Mouse (Mus musculus): Measurements from ENCODE around the gene Acy3. TPM values are rescaled to one million over a fixed set of nuclear protein-coding genes. Genes with fewer than 3 reads are reported as not detected.

Gene Acy3
- polyA plus RNA-seq, 2 experiments, result 9.1 to 10.8 TPM

DNA sequence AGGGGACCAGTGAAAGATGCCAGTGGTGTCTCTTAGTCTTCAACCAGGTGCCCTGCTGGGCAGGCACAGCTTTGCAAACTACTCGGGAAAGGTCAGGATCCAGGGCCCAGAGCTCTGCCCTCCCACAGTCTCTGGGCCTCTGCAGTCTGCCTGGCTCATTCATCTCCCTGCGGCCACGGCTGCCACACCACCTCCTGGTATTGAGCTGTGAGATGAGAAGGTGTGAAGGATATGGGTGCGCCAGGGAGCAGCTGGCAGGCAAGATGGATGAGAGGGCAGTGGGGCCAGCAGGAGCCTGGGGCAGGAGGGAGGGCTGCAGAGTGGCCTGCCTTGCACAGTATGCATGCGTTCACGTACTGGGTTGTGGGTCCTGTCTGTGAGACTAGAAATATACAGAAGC, 4.4 kb downstream of the Acy3 start:
- no peak for ATAC-seq (ENCODE audit: insufficient read depth)
- Histone ChIP-seq H3K9ac (replicated peaks) (no peak overlapping the region), H3K27ac (no peak overlapping the region)

DNA sequence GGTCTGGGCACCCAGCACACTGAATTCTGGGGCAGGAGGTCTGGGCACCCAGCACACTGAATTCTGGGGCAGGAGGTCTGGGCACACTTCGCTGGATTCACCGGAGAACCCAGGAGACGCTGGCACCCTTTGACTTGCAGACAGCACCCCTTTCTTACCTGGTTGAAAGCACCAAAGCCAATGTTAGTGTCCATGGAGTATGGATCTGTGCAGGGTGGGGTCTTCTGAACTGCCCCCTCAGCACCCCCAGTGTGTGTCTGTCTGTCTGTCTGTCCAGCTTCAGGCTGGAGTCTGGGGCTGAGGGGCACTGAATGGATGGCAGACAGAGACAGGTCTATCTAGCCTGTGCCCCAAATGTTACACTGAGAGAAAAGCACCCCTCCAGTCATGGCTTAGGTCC, 5.2 kb downstream of the Acy3 start:
- DNase-seq (ENCODE audit: low read depth in 3 of 3, low spot score in 3 of 3) (no peak), ATAC-seq (ENCODE audit: insufficient read depth) (no peak)
- H3K4me3 ChIP-seq (ENCODE audit: insufficient read depth in 1 of 2, low read depth in 2 of 2, low read length in 2 of 2), result no peak overlapping the region
- H3K4me2 ChIP-seq (ENCODE audit: low read depth), result no peak overlapping the region
- no peaks in the 10 kb centered on the region for H3K36me3 ChIP-seq (replicated peaks; ENCODE audit: control insufficient read depth, insufficient read depth, low read depth)
- H3K27ac ChIP-seq, result no peak overlapping the region
- TF ChIP-seq CTCF (IDR thresholded peaks at IDR 0.05; ENCODE audit: low read depth), result no peak
- TF ChIP-seq EP300 (IDR thresholded peaks at IDR 0.05; ENCODE audit: low read depth), result no peak
- WGBS (ENCODE audit: insufficient replicate concordance), result 89% methylated on average over 3 of the region's 3 CpGs
- H3K9ac ChIP-seq (replicated peaks), result no peak overlapping the region
- no peaks in the 10 kb centered on the region for H3K27me3 ChIP-seq (ENCODE audit: control insufficient read depth, insufficient read depth, low read length)
- peaks cover 0 to 2% of the 10 kb centered on the region in 2 experiments; a peak in 1 of 4 replicates for H3K4me1 ChIP-seq (replicated peaks; ENCODE audit: control insufficient read depth in 2 of 2, insufficient read depth in 2 of 2, low read length in 1 of 2)
- no peaks in the 10 kb centered on the region for H3K9me3 ChIP-seq (ENCODE audit: control insufficient read depth, low read length)

More for the DNA sequence above, 4.4 kb downstream of the Acy3 start:
- no peak overlapping the region for H3K4me2 ChIP-seq (ENCODE audit: low read depth)
- no peaks in the 10 kb centered on the region for H3K9me3 ChIP-seq (ENCODE audit: control insufficient read depth, low read length)
- DNase-seq (ENCODE audit: low read depth in 3 of 3, low spot score in 3 of 3), result no peak
- TF ChIP-seq CTCF (IDR thresholded peaks at IDR 0.05; ENCODE audit: low read depth) (no peak), EP300 (IDR thresholded peaks at IDR 0.05; ENCODE audit: low read depth) (no peak)
- no peaks in the 10 kb centered on the region for H3K27me3 ChIP-seq (ENCODE audit: control insufficient read depth, insufficient read depth, low read length)
- peaks cover 0 to 6% of the 10 kb centered on the region in 2 experiments; a peak in 2 of 4 replicates for H3K4me1 ChIP-seq (replicated peaks; ENCODE audit: control insufficient read depth in 2 of 2, insufficient read depth in 2 of 2, low read length in 1 of 2)
- H3K4me3 ChIP-seq (ENCODE audit: insufficient read depth in 1 of 2, low read depth in 2 of 2, low read length in 2 of 2), result no peak overlapping the region
- 62% methylated on average over 6 of the region's 6 CpGs for WGBS (ENCODE audit: insufficient replicate concordance)
- H3K36me3 ChIP-seq (replicated peaks; ENCODE audit: control insufficient read depth, insufficient read depth, low read depth), result no peaks in the 10 kb centered on the region

DNA sequence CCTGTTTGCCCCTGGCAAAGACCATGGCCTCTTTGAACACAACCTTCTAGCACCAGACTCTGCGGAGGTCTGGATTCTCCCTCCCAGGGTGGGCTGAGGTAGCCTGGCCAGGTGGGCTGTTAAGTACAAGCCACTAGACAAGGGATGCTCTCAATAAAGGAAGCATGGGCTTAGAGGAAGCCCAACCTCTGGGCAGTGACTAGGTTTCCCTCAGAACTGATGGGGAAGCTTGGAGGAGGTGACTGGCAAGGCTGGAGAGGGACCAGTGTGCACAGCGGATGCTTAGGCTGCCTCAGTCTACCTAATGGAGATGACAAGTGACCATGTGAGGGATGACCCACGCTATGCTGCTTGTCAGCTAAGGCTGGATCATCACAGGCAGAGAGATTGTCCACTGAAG, 5.6 kb downstream of the Acy3 start:
- TF ChIP-seq EP300 (IDR thresholded peaks at IDR 0.05; ENCODE audit: low read depth), result no peak
- no peak for TF ChIP-seq CTCF (IDR thresholded peaks at IDR 0.05; ENCODE audit: low read depth)
- Histone ChIP-seq H3K9me3 (ENCODE audit: control insufficient read depth, low read length) (no peaks in the 10 kb centered on the region), H3K27ac (no peak overlapping the region), H3K36me3 (replicated peaks; ENCODE audit: control insufficient read depth, insufficient read depth, low read depth) (no peaks in the 10 kb centered on the region), H3K27me3 (ENCODE audit: control insufficient read depth, insufficient read depth, low read length) (no peaks in the 10 kb centered on the region), H3K4me1 (replicated peaks; ENCODE audit: control insufficient read depth in 2 of 2, insufficient read depth in 2 of 2, low read length in 1 of 2) (0 out of 4 replicates have a peak, but pooled peaks cover 0 to 2% of the 10 kb centered on the region in 2 experiments), H3K4me3 (ENCODE audit: insufficient read depth in 1 of 2, low read depth in 2 of 2, low read length in 2 of 2) (no peak overlapping the region), H3K9ac (replicated peaks) (no peak overlapping the region), H3K4me2 (ENCODE audit: low read depth) (no peak overlapping the region)
- WGBS (ENCODE audit: insufficient replicate concordance), result 74% methylated on average over 3 of the region's 3 CpGs
- no peak for ATAC-seq (ENCODE audit: insufficient read depth)
- DNase-seq (ENCODE audit: low read depth in 3 of 3, low spot score in 3 of 3), result no peak

DNA sequence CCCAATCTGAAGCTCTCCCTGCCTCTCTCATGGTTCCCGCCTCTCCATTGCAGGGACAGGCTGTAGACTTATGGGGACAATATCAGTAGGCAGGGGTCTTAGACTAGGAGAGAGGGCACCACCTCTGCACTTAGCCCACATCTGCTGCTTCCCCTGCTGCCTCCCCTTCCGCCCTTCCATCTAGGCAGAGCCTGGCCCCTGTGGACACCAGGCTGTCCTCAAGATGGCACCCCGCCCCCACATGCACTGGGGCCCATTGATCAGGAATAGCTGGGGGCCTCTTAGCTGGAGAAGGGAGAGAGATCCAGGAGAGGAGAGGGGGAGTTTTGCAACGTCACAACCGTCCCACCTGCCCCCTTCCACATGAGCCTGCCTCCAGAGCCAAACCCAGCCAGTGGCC, 6.0 kb downstream of the Acy3 start, which contains the start of gene Tbx10:
Gene Tbx10 (plus strand): TSS at position 337 of the 400 bp plus-strand sequence.
- no peak within 1 kb of the TSS for H3K4me3 ChIP-seq (ENCODE audit: insufficient read depth in 1 of 2, low read depth in 2 of 2, low read length in 2 of 2)
- ATAC-seq (ENCODE audit: insufficient read depth) (no peak), DNase-seq (ENCODE audit: low read depth in 3 of 3, low spot score in 3 of 3) (no peak)
- H3K27me3 ChIP-seq (ENCODE audit: control insufficient read depth, insufficient read depth, low read length), result no peaks in the 10 kb centered on the region
- H3K27ac ChIP-seq, result no peak within 1 kb of the TSS
- H3K9ac ChIP-seq (replicated peaks), result no peak within 1 kb of the TSS
- no peak within 1 kb of the TSS for H3K4me2 ChIP-seq (ENCODE audit: low read depth)
- no peaks in the 10 kb centered on the region for H3K36me3 ChIP-seq (replicated peaks; ENCODE audit: control insufficient read depth, insufficient read depth, low read depth)
- 0 out of 4 replicates have a peak, but pooled peaks cover 0 to 2% of the 10 kb centered on the region in 2 experiments for H3K4me1 ChIP-seq (replicated peaks; ENCODE audit: control insufficient read depth in 2 of 2, insufficient read depth in 2 of 2, low read length in 1 of 2)
- no peaks in the 10 kb centered on the region for H3K9me3 ChIP-seq (ENCODE audit: control insufficient read depth, low read length)
- WGBS (ENCODE audit: insufficient replicate concordance), result 44% methylated on average over 5 of the region's 5 CpGs
- TF ChIP-seq EP300 (IDR thresholded peaks at IDR 0.05; ENCODE audit: low read depth), result no peak
- no peak for TF ChIP-seq CTCF (IDR thresholded peaks at IDR 0.05; ENCODE audit: low read depth)

DNA sequence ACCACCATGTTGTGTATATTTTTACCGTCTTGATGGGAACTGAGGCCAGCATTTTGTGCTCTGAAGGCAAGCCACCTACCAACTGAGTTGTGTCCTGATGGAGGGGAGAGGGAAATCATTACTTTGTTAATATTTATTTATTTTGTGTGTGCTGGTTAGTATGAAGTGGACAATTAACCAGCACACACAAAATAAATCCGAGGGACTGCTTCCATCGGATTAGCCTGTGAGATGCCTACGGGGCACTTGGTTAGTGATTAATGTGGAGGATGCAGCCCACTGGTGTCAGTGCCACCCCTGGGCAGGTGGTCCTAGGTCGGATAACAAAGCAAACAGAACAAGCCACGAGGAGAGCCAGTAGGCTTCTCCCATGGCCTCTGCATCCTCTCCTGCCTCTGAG, 8.6 kb downstream of the Acy3 start:
- Histone ChIP-seq H3K4me1 (replicated peaks; ENCODE audit: control insufficient read depth in 2 of 2, insufficient read depth in 2 of 2, low read length in 1 of 2) (0 out of 4 replicates have a peak, but pooled peaks cover 2 to 7% of the 10 kb centered on the region in 2 experiments), H3K4me3 (ENCODE audit: insufficient read depth in 1 of 2, low read depth in 2 of 2, low read length in 2 of 2) (no peak overlapping the region), H3K36me3 (replicated peaks; ENCODE audit: control insufficient read depth, insufficient read depth, low read depth) (no peaks in the 10 kb centered on the region), H3K27me3 (ENCODE audit: control insufficient read depth, insufficient read depth, low read length) (no peaks in the 10 kb centered on the region), H3K4me2 (ENCODE audit: low read depth) (no peak overlapping the region), H3K27ac (no peak overlapping the region), H3K9me3 (ENCODE audit: control insufficient read depth, low read length) (no peaks in the 10 kb centered on the region), H3K9ac (replicated peaks) (no peak overlapping the region)
- 54% methylated on average over 6 of the region's 6 CpGs for WGBS (ENCODE audit: insufficient replicate concordance)
- DNase-seq (ENCODE audit: low read depth in 3 of 3, low spot score in 3 of 3), result no peak
- ATAC-seq (ENCODE audit: insufficient read depth), result no peak
- no peak for TF ChIP-seq CTCF (IDR thresholded peaks at IDR 0.05; ENCODE audit: low read depth)
- no peak for TF ChIP-seq EP300 (IDR thresholded peaks at IDR 0.05; ENCODE audit: low read depth)

Measured in liver, embryonic 14.5 days (tissue).